Mouse (Mus musculus) kidney, adult 2 months (tissue): ENCODE results near the gene Sgsm2. TPM values are rescaled to one million over a fixed set of nuclear protein-coding genes. Genes with fewer than 3 reads are reported as not detected.
A peak's percentile ranks its signal among the peaks of the same experiment; 100 is the strongest.

Source experiments
- DNase-seq: peaks from one replicate; pipeline ENCODE4 v3.0.0; 2021
- H3K27ac ChIP-seq: fragments of 200-500 bp; 2 replicates; pipeline ENCODE4 v1.5.1; 2012; ENCODE audit warnings: low read depth, low read length, control low read depth, inconsistent platforms; ENCODE audit not compliant: insufficient read depth
- H3K27me3 ChIP-seq: fragments of 200-500 bp; replicated peaks from 2 replicates; pipeline ENCODE4 v1.6.1; 2012; ENCODE audit warnings: mild to moderate bottlenecking, moderate library complexity, low read length, inconsistent platforms; ENCODE audit not compliant: control insufficient read depth, insufficient read depth
- H3K36me3 ChIP-seq: fragments of 200-500 bp; 2 replicates; pipeline ENCODE4 v1.6.1; 2012; ENCODE audit warnings: mild to moderate bottlenecking, moderate library complexity, low read length, inconsistent platforms; ENCODE audit not compliant: control insufficient read depth, insufficient read depth
- H3K4me1 ChIP-seq: fragments of 200-500 bp; 2 replicates; pipeline ENCODE4 v1.6.1; 2011; ENCODE audit warnings: low read length; ENCODE audit not compliant: control insufficient read depth, insufficient read depth
- H3K4me3 ChIP-seq: fragments of 200-500 bp; 2 replicates; pipeline ENCODE4 v1.5.1; 2011; ENCODE audit warnings: mild to moderate bottlenecking, low read depth, low read length, control low read depth; ENCODE audit not compliant: insufficient read depth
- CTCF ChIP-seq: fragments of 200-500 bp; conservative IDR thresholded peaks from 2 replicates; pipeline ENCODE4 v1.5.1; 2011; ENCODE audit warnings: low read depth, mild to moderate bottlenecking, control low read depth, low read length, moderate library complexity, mixed read lengths; ENCODE audit not compliant: insufficient read depth, insufficient read length
- POLR2A ChIP-seq: fragments of 200-500 bp; IDR thresholded peaks from one replicate; pipeline ENCODE4 v1.6.1; 2011; ENCODE audit warnings: low read depth, low read length, control low read depth
- WGBS: fragments of 180-500 bp; shearing (Covaris S2); methylation state at CpG from one replicate; pipeline ENCODE4 v1.1.7; 2018; 5-methylcytosine and 5-hydroxymethylcytosine counted together
- polyA plus RNA-seq: library from polyadenylated mRNA; depleted of rRNA; stranded (reverse); fragments of >200 nt; gene quantifications from 2 replicates; pipeline ENCODE4 v1.2.3, GENCODE M21; 2012

Gene Sgsm2
- polyA plus RNA-seq, 1 experiment: 27.5 TPM

DNA sequence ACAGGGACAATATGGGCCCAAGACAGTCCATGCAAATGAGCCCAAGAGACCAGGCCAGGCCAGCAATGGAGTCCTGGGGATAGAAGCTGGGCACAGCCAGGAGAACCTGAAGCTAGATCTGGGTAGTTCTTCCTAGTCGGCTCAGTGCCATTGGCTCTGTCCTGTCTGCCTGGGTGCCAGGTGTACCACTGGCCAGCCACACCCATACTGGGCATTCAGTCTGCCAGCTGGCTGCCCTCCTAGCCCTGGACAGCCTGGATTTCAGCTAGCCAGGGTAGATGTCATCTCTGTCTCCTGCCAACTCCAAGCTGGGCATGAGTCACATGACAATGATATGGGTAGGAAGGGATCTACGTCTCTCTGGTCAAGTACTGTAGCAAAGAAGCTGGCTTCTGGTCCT, 29.7 kb downstream of the Sgsm2 start:
- Histone ChIP-seq H3K4me1 (0 out of 2 replicates have a peak, but pooled peaks cover 4% of the 10 kb centered on the region), H3K27ac (no peak overlapping the region), H3K36me3 (no peaks in the 10 kb centered on the region), H3K27me3 (no peaks in the 10 kb centered on the region), H3K4me3 (no peak overlapping the region)
- TF ChIP-seq CTCF (no peak; the same call in 1 of the 2 replicates), POLR2A (no peak)
- peak; percentile 91 for DNase-seq
- WGBS: 48% methylated on average over 2 of the region's 2 CpGs

DNA sequence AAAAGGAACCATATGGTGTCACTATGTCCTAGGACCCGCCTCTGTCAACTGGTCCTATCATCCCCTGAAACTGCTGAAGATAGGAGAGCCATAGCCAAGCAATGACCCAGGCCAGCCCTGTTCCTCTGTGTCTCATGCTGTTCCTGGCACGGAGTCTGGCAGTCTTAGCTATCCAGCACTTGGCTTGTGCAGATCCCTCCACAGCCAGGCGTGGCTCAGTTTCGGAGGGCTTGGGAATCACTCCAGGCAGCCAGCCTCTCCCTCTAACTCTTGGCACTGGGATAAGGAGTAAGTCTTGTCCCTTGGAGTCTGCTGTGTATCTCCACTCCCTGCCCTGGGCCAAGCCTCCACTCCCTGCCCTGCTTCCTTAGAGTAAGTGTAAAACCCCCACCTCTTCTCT, 30.2 kb downstream of the Sgsm2 start:
- WGBS: 80% methylated on average over 4 of the region's 4 CpGs
- H3K4me3 ChIP-seq: no peak overlapping the region
- H3K27me3 ChIP-seq: no peaks in the 10 kb centered on the region
- H3K4me1 ChIP-seq: 0 out of 2 replicates have a peak, but pooled peaks cover 4% of the 10 kb centered on the region
- no peaks in the 10 kb centered on the region for H3K36me3 ChIP-seq
- H3K27ac ChIP-seq: no peak overlapping the region
- DNase-seq: peak; percentile 34
- no peak for TF ChIP-seq POLR2A
- no peak for TF ChIP-seq CTCF

DNA sequence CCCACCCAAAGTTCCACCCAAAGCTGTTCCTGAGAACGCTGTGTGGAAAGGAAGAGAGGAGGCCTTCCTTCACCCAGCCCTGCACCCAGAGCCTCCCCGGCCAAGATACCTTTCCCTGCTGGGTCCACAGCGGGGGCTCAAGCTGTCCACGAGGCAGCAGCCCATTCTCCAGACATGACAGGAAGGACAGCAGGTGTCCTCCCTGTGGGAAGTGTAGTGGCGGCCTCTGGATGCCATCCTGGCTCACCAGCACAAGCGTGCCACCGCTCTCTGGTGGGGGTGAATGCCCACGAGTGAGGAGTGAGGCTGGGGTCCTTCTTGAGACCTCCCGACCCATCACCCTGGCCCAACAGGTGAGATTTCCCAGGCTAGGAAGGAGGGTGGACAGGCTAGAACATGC, 31.6 kb downstream of the Sgsm2 start:
- Histone ChIP-seq H3K27ac (no peak overlapping the region), H3K27me3 (no peaks in the 10 kb centered on the region), H3K4me3 (no peak overlapping the region), H3K36me3 (no peaks in the 10 kb centered on the region), H3K4me1 (0 out of 2 replicates have a peak, but pooled peaks cover 4% of the 10 kb centered on the region)
- TF ChIP-seq CTCF: no peak
- TF ChIP-seq POLR2A: no peak
- 88% methylated on average over 9 of the region's 9 CpGs for WGBS
- no peak for DNase-seq

DNA sequence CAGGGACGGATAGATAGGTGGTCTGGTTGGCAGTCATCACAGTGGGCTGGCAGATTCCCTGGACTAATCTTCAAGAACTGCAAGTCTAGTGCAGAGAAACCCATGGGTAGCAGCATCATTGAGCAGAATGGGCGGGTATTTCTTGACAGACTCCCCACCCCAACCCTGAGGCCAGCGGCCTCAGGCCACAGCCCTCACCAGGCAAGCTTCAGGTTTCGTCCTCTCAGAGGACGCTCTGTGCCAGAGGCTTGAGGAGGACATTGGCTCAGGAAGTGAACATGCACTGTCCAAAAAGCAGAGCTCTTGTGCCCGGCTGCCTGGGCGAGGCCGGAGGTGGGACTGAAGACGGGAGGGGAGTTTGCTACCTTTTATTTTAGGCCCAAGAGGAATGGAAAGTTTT, 32.4 kb downstream of the Sgsm2 start:
- Histone ChIP-seq H3K36me3 (no peaks in the 10 kb centered on the region), H3K4me3 (no peak overlapping the region), H3K27ac (no peak overlapping the region), H3K4me1 (0 out of 2 replicates have a peak, but pooled peaks cover 1% of the 10 kb centered on the region), H3K27me3 (no peaks in the 10 kb centered on the region)
- DNase-seq: no peak
- TF ChIP-seq CTCF (no peak), POLR2A (no peak)
- 94% methylated on average over 9 of the region's 9 CpGs for WGBS

DNA sequence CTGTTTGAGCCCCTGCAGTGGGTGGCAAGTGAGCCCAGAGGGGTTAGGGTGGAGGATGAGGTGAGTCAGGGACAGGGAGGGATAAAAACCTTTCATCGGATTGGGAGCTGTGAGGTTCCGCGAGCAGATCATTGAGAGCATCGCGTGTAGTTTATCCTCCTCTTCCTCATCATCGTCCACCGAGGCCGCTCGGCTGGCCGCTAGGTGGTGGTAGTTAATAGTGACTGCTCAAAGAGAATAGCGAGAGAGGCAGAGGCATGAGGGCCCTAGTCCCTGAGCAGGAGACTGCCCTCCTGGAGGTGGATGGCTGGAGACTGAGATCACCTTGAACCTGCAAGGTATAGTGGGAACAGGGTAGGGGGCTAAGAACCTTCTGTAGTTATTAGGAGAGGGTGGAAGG, 33.4 kb downstream of the Sgsm2 start:
- no peaks in the 10 kb centered on the region for H3K4me1 ChIP-seq
- 43% methylated on average over 11 of the region's 11 CpGs for WGBS
- peak; percentile 38 for DNase-seq
- TF ChIP-seq POLR2A (no peak), CTCF (peak; percentile 47)
- no peaks in the 10 kb centered on the region for H3K36me3 ChIP-seq
- no peaks in the 10 kb centered on the region for H3K27me3 ChIP-seq
- no peak overlapping the region for H3K27ac ChIP-seq
- H3K4me3 ChIP-seq: no peak overlapping the region

DNA sequence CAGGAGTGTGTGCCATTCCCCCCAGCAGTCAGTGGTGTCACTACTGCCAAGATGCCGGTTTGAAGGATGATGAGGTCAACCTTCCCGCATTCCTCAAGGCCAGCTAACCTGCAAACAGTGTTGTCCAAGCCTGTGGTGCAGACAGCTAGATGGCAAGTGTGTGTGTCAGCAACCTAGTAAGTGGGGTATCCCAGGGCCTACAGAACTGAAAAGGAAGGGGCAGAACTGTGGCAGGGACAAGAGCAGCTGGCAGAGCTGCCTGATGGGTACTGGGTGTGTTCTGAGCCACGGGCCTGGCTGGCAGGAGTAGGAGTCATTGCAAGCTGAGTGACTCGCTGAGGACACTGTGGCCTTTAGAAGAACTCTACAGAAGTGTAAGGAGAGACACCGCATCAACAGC, 34.7 kb downstream of the Sgsm2 start:
- H3K4me1 ChIP-seq: no peaks in the 10 kb centered on the region
- H3K27ac ChIP-seq: no peak overlapping the region
- no peak for TF ChIP-seq CTCF
- no peak for TF ChIP-seq POLR2A
- no peak overlapping the region for H3K4me3 ChIP-seq
- no peaks in the 10 kb centered on the region for H3K36me3 ChIP-seq
- WGBS: 76% methylated on average over 5 of the region's 5 CpGs
- no peak for DNase-seq
- no peaks in the 10 kb centered on the region for H3K27me3 ChIP-seq

DNA sequence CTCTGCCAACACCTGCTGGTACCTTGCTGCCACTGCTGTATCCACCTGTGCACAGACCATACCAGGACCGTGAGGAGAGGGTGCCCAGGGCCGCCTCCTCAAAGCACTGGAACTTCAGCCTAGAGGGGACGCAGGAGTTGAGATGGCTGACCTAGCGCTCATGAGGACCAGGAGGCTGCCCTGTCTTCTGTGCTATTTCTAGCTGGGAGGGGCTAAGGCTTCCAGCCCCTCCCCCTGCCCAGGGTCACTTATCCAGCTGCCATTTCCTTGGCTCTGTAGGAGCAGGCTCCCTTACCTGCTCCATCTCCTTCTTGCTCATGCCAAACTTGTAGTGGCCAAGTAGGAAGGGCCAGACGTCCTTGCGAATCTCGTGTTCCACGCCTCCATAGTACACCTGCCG, 39.1 kb downstream of the Sgsm2 start:
- 86% methylated on average over 9 of the region's 9 CpGs for WGBS
- TF ChIP-seq CTCF: no peak
- TF ChIP-seq POLR2A: no peak
- no peaks in the 10 kb centered on the region for H3K27me3 ChIP-seq
- no peaks in the 10 kb centered on the region for H3K36me3 ChIP-seq
- DNase-seq: no peak
- no peak overlapping the region for H3K4me3 ChIP-seq
- H3K4me1 ChIP-seq: no peaks in the 10 kb centered on the region; the same call in 1 of the 2 replicates
- H3K27ac ChIP-seq: no peak overlapping the region
